Mouse (Mus musculus) MEL (cell line): Measurements from ENCODE around the gene Sec16b. TPM values are rescaled to one million over a fixed set of nuclear protein-coding genes. Genes with fewer than 3 reads are reported as not detected.
A peak's percentile ranks its signal among the peaks of the same experiment; 100 is the strongest.

Experiments
- DNase-seq: peaks from one replicate; pipeline ENCODE4 v3.0.0; 2011; ENCODE audit warnings: low read depth, low spot score
- H3K27ac ChIP-seq: 2 replicates; pipeline ENCODE4 v1.5.1; 2012; ENCODE audit warnings: low read depth, mild to moderate bottlenecking, control low read depth, low read length, moderate library complexity; ENCODE audit not compliant: control insufficient read depth
- H3K27me3 ChIP-seq, 2 experiments: fragments of 150-350 bp in 1 of 2; sonication (generic) in 1 of 2; 2 replicates each; pipeline ENCODE4 v1.6.1; 2012; ENCODE audit warnings: low read length in 2 of 2, mild to moderate bottlenecking in 2 of 2, improper control_type of control experiment in 1 of 2, moderate library complexity in 1 of 2; ENCODE audit not compliant: insufficient read depth in 2 of 2, control insufficient read depth in 1 of 2
- H3K36me3 ChIP-seq, 2 experiments: 2 replicates each; pipeline ENCODE4 v1.6.1; 2012 to 2014; ENCODE audit warnings: low read length in 2 of 2, improper control_type of control experiment in 1 of 2, inconsistent platforms in 1 of 2, mild to moderate bottlenecking in 1 of 2; ENCODE audit not compliant: insufficient read depth in 2 of 2, control insufficient read depth in 1 of 2
- H3K4me1 ChIP-seq, 2 experiments: fragments of 150-350 bp in 1 of 2; sonication (generic) in 1 of 2; 2 replicates each; pipeline ENCODE4 v1.6.1; 2012; ENCODE audit warnings: low read length in 2 of 2, improper control_type of control experiment in 1 of 2, mild to moderate bottlenecking in 1 of 2; ENCODE audit not compliant: insufficient read depth in 2 of 2, control insufficient read depth in 1 of 2
- H3K4me3 ChIP-seq, 2 experiments: fragments of 150-350 bp in 1 of 2; sonication (generic) in 1 of 2; 2 replicates each; pipeline ENCODE4 v1.5.1; 2012; ENCODE audit warnings: low read depth in 2 of 2, low read length in 2 of 2, mild to moderate bottlenecking in 2 of 2, moderate library complexity in 2 of 2, control low read depth in 1 of 2, improper control_type of control experiment in 1 of 2; ENCODE audit not compliant: control insufficient read depth in 1 of 2, insufficient read depth in 1 of 2
- H3K79me2 ChIP-seq: 2 replicates; pipeline ENCODE4 v1.6.1; 2012; ENCODE audit warnings: mild to moderate bottlenecking, low read length, moderate library complexity; ENCODE audit not compliant: control insufficient read depth, poor library complexity, insufficient read depth
- H3K9ac ChIP-seq: 2 replicates; pipeline ENCODE4 v1.6.1; 2012; ENCODE audit warnings: low read depth, mild to moderate bottlenecking, control low read depth, low read length, moderate library complexity; ENCODE audit not compliant: control insufficient read depth, poor library complexity, severe bottlenecking
- H3K9me3 ChIP-seq: fragments of 150-350 bp; sonication (generic); replicated peaks from 2 replicates; pipeline ENCODE4 v1.6.1; 2012; ENCODE audit warnings: mild to moderate bottlenecking, low read length, improper control_type of control experiment, moderate library complexity; ENCODE audit not compliant: insufficient read depth
- BHLHE40 ChIP-seq: IDR thresholded peaks from 2 replicates; pipeline ENCODE4 v1.6.1; 2012; ENCODE audit warnings: low read depth, mild to moderate bottlenecking, inconsistent platforms, low read length, improper control_type of control experiment, borderline replicate concordance
- CTCF ChIP-seq, 3 experiments: IDR thresholded peaks in 2 of 3; conservative IDR thresholded peaks in 1 of 3; 2 replicates each; pipeline ENCODE4 v1.5.1; 2011 to 2012; ENCODE audit warnings: low read length in 3 of 3, low read depth in 2 of 3, mild to moderate bottlenecking in 2 of 3, improper control_type of control experiment in 1 of 3, inconsistent platforms in 1 of 3, mixed read lengths in 1 of 3, moderate library complexity in 1 of 3; ENCODE audit not compliant: control insufficient read depth in 1 of 3, insufficient read depth in 1 of 3, poor library complexity in 1 of 3, severe bottlenecking in 1 of 3
- ETS1 ChIP-seq: IDR thresholded peaks from 2 replicates; pipeline ENCODE4 v1.6.1; 2012; ENCODE audit warnings: low read depth, mild to moderate bottlenecking, inconsistent platforms, low read length, improper control_type of control experiment, moderate library complexity
- GATA1 ChIP-seq: IDR thresholded peaks from 2 replicates; pipeline ENCODE4 v1.6.1; 2011; ENCODE audit warnings: low read depth, low read length, improper control_type of control experiment
- HCFC1 ChIP-seq: IDR thresholded peaks from 2 replicates; pipeline ENCODE4 v1.6.1; 2012; ENCODE audit warnings: low read depth, mild to moderate bottlenecking, inconsistent platforms, low read length, improper control_type of control experiment, moderate library complexity
- MAZ ChIP-seq: IDR thresholded peaks from 2 replicates; pipeline ENCODE4 v1.6.1; 2012; ENCODE audit warnings: low read depth, mild to moderate bottlenecking, inconsistent platforms, low read length, improper control_type of control experiment
- RAD21 ChIP-seq: IDR thresholded peaks from 2 replicates; pipeline ENCODE4 v1.6.1; 2011; ENCODE audit warnings: mild to moderate bottlenecking, low read depth, low read length, improper control_type of control experiment
- RCOR1 ChIP-seq: IDR thresholded peaks from 2 replicates; pipeline ENCODE4 v1.6.1; 2012; ENCODE audit warnings: low read depth, mild to moderate bottlenecking, inconsistent platforms, low read length, improper control_type of control experiment
- SMC3 ChIP-seq: IDR thresholded peaks from 2 replicates; pipeline ENCODE4 v1.6.1; 2011; ENCODE audit warnings: low read depth, low read length, improper control_type of control experiment
- UBTF ChIP-seq: IDR thresholded peaks from 2 replicates; pipeline ENCODE4 v1.6.1; 2012; ENCODE audit warnings: low read depth, mild to moderate bottlenecking, inconsistent platforms, low read length, improper control_type of control experiment, moderate library complexity, borderline replicate concordance; ENCODE audit not compliant: insufficient read depth
- USF2 ChIP-seq, 2 experiments: IDR thresholded peaks; 2 replicates each; pipeline ENCODE4 v1.6.1; 2011 to 2012; ENCODE audit warnings: improper control_type of control experiment in 2 of 2, low read length in 2 of 2, borderline replicate concordance in 1 of 2, inconsistent platforms in 1 of 2, low read depth in 1 of 2, mild to moderate bottlenecking in 1 of 2; ENCODE audit not compliant: insufficient read depth in 1 of 2
- ZC3H11A ChIP-seq: IDR thresholded peaks from 2 replicates; pipeline ENCODE4 v1.6.1; 2012; ENCODE audit warnings: low read depth, mild to moderate bottlenecking, inconsistent platforms, low read length, improper control_type of control experiment
- ZNF384 ChIP-seq: IDR thresholded peaks from 2 replicates; pipeline ENCODE4 v1.6.1; 2012; ENCODE audit warnings: low read depth, mild to moderate bottlenecking, inconsistent platforms, low read length, improper control_type of control experiment
- polyA plus RNA-seq, 2 experiments: library from polyadenylated mRNA; stranded (reverse) in 1 of 2; unstranded in 1 of 2; fragments of >175 nt in 1 of 2; fragments of >200 nt in 1 of 2; gene quantifications; 2 replicates each; pipeline versions ENCODE4 v1.2.1 to v1.2.4; 2012; ENCODE audit warnings: low replicate concordance in 2 of 2, low read depth in 1 of 2; ENCODE audit not compliant: insufficient read length in 2 of 2, insufficient read depth in 1 of 2, missing spikeins in 1 of 2
- total RNA-seq: library from RNA; depleted of rRNA; stranded (reverse); fragments of 300-350 nt; gene quantifications from 2 replicates; pipeline ENCODE4 v1.2.3, GENCODE M21; 2012

The Sec16b gene
- total and polyA plus RNA-seq, 3 experiments, result 0.03 to 0.04 TPM; not detected in 1

GRCm38 (mm10) chr1:157549721-157550120 lies 43.2 kb downstream of the Sec16b start:
- Histone ChIP-seq H3K27me3 (no peaks in the 10 kb centered on the region), H3K79me2 (no peaks in the 10 kb centered on the region), H3K4me3 (no peak overlapping the region), H3K9me3 (no peaks in the 10 kb centered on the region), H3K27ac (no peak overlapping the region), H3K9ac (no peak overlapping the region), H3K36me3 (peaks cover 0 to 14% of the 10 kb centered on the region in 2 experiments; a peak in 2 of 4 replicates), H3K4me1 (peaks cover 5 to 36% of the 10 kb centered on the region in 2 experiments; a peak in 3 of 4 replicates)
- peak; percentile 57 for DNase-seq
- TF ChIP-seq USF2 (IDR thresholded peaks at IDR 0.05; ENCODE audit: borderline replicate concordance in 1 of 2, insufficient read depth in 1 of 2, low read depth in 1 of 2, low read length in 2 of 2) (no peak), RCOR1 (peak; percentile 38; the same call in 1 of the 2 replicates)

GRCm38 (mm10) chr1:157552749-157553451 lies 46.4 kb downstream of the Sec16b start:
- no peak overlapping the region for H3K4me3 ChIP-seq
- H3K9ac ChIP-seq, result no peak overlapping the region
- no peak overlapping the region for H3K27ac ChIP-seq
- DNase-seq, result peak; percentile 88
- peaks cover 0 to 11% of the 10 kb centered on the region in 2 experiments; a peak in 2 of 4 replicates for H3K36me3 ChIP-seq
- peaks cover 1 to 21% of the 10 kb centered on the region in 2 experiments; a peak in 3 of 4 replicates for H3K4me1 ChIP-seq
- no peaks in the 10 kb centered on the region for H3K79me2 ChIP-seq
- TF ChIP-seq ZNF384, result no peak
- TF ChIP-seq ZC3H11A, result peak; percentile 75
- TF ChIP-seq RAD21, result peak; percentile 90
- peak; percentile 90 for TF ChIP-seq SMC3
- TF ChIP-seq CTCF (IDR thresholded peaks at IDR 0.05 in 2 of 3, conservative IDR thresholded peaks at IDR 0.05 in 1 of 3; ENCODE audit: control insufficient read depth in 1 of 3, insufficient read depth in 1 of 3, low read depth in 2 of 3, low read length in 3 of 3, poor library complexity in 1 of 3, severe bottlenecking in 1 of 3), result peak in 2 of 3 experiments; percentile 93
- TF ChIP-seq GATA1, result peak; percentile 44; the same call in 1 of the 2 replicates
- no peak for TF ChIP-seq BHLHE40
- TF ChIP-seq, all 39 proteins: peak for 5
- no peaks in the 10 kb centered on the region for H3K9me3 ChIP-seq
- peaks cover 0 to 2% of the 10 kb centered on the region in 2 experiments; a peak in 2 of 4 replicates for H3K27me3 ChIP-seq

- no peaks in the 10 kb centered on the region for H3K9me3 ChIP-seq
- no peak overlapping the region for H3K4me3 ChIP-seq
- H3K9ac ChIP-seq, result no peak overlapping the region
- H3K27me3 ChIP-seq, result peaks cover 0 to 2% of the 10 kb centered on the region in 2 experiments; a peak in 2 of 4 replicates
- H3K27ac ChIP-seq, result no peak overlapping the region
- no peak for TF ChIP-seq ETS1
- TF ChIP-seq SMC3, result no peak
- no peak for TF ChIP-seq HCFC1
- TF ChIP-seq MAZ, result no peak
- TF ChIP-seq UBTF, result no peak
- no peaks in the 10 kb centered on the region for H3K79me2 ChIP-seq
- H3K36me3 ChIP-seq, result peaks cover 0 to 6% of the 10 kb centered on the region in 2 experiments; a peak in 2 of 4 replicates
- DNase-seq, result peak; percentile 43
- peaks cover 1 to 16% of the 10 kb centered on the region in 2 experiments; a peak in 2 of 4 replicates for H3K4me1 ChIP-seq
Observed at GRCm38 (mm10) chr1:157554163-157554562, 47.6 kb downstream of the Sec16b start.
